In the genomic region with DNA sequence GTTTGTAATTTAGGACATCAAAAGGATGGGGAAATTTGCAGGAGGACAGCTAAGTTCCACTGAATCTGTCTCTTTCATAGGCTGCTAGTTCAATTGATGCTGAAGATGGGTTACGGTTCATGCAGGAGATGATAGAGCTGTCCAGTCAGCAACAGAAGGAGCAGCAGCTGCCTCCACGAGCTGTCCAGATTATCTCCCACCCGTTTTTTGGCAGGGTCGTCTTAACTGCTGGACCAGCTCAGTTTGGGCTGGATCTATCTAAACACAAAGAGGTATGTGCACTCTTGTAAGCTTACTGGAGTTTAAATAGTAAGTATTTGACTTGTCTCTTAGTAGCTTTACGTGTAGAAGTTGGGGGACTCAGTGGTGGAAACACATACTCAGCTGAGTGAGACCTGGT, we compare ENCODE assay signal across 17 mouse cellular contexts.
"Had no signal": no experiment of that assay in that cellular context is flagged by ENCODE, and none has a peak within 500 bp of the region (broad histone marks: within the 10 kb centered on the region; RNA-seq: fewer than 3 reads in every experiment).

No protein-coding gene starts in this region.

- DNase-seq: left cerebral cortex, postnatal 4 days; liver; liver, embryonic 13.5 days; liver, postnatal 0 days; lung, adult 18-20 months; lung, adult 2 months; lung, embryonic 14.5 days; lung, postnatal 10 days; lung, postnatal 14 days; lung, postnatal 36 days; lung, postnatal 4 days; midbrain, embryonic 14.5 days had no signal

- ATAC-seq: liver, embryonic 12.5 days; liver, postnatal 0 days; lung, postnatal 0 days; midbrain, embryonic 13.5 days; midbrain, embryonic 15.5 days; midbrain, embryonic 16.5 days had no signal
